Mouse (Mus musculus): Measurements from ENCODE around the gene Ifnab. TPM values are rescaled to one million over a fixed set of nuclear protein-coding genes. Genes with fewer than 3 reads are reported as not detected.

The Ifnab gene
- polyA plus RNA-seq, 1 experiment from 2014 or later, result not detected

- H3K4me2 ChIP-seq, result no peak within 1 kb of the TSS
- no peaks in the 10 kb centered on the region for H3K9me3 ChIP-seq
- H3K36me3 ChIP-seq, result no peaks in the 10 kb centered on the region
- H3K4me3 ChIP-seq, result no peak within 1 kb of the TSS
- no peaks in the 10 kb centered on the region for H3K27me3 ChIP-seq
- no peak within 1 kb of the TSS for H3K27ac ChIP-seq
- no peak for ATAC-seq (ENCODE audit: low FRiP score)
- no peak within 1 kb of the TSS for H3K9ac ChIP-seq
- no peaks in the 10 kb centered on the region for H3K4me1 ChIP-seq (replicated peaks)
- WGBS, result 67% methylated on average over 2 of the region's 2 CpGs
Measured at GRCm38 (mm10) chr4:88644359-88644758, 46.8 kb downstream of the Ifnab start, which contains the start of gene Ifna13. Ifna13 (minus strand) TSS chr4:88644459.

GRCm38 (mm10) chr4:88642526-88642925 is 48.6 kb downstream of the Ifnab start:
- no peaks in the 10 kb centered on the region for H3K36me3 ChIP-seq
- no peaks in the 10 kb centered on the region for H3K27me3 ChIP-seq
- no peak for ATAC-seq (ENCODE audit: low FRiP score)
- H3K4me2 ChIP-seq, result no peak overlapping the region
- H3K27ac ChIP-seq, result no peak overlapping the region
- no peaks in the 10 kb centered on the region for H3K4me1 ChIP-seq (replicated peaks)
- no peak overlapping the region for H3K4me3 ChIP-seq
- H3K9me3 ChIP-seq, result no peaks in the 10 kb centered on the region
- WGBS, result 41% methylated on average over 2 of the region's 2 CpGs
- H3K9ac ChIP-seq, result no peak overlapping the region

GRCm38 (mm10) chr4:88641077-88641831 is 49.9 kb downstream of the Ifnab start:
- Histone ChIP-seq H3K4me1 (replicated peaks) (no peaks in the 10 kb centered on the region), H3K36me3 (no peaks in the 10 kb centered on the region)

GRCm38 (mm10) chr4:88640704-88641076 is 50.5 kb downstream of the Ifnab start:
- peak overlapping the region; percentile 44 for H3K4me2 ChIP-seq
- ATAC-seq (ENCODE audit: low FRiP score), result no peak
- H3K4me3 ChIP-seq, result peak overlapping the region; percentile 28
- H3K36me3 ChIP-seq, result no peaks in the 10 kb centered on the region
- H3K27ac ChIP-seq, result no peak overlapping the region
- H3K9me3 ChIP-seq, result no peaks in the 10 kb centered on the region
- no peaks in the 10 kb centered on the region for H3K4me1 ChIP-seq (replicated peaks)
- 66% methylated on average over 8 of the region's 8 CpGs for WGBS
- no peaks in the 10 kb centered on the region for H3K27me3 ChIP-seq
- H3K9ac ChIP-seq, result no peak overlapping the region

More at GRCm38 (mm10) chr4:88641077-88641831, 49.9 kb downstream of the Ifnab start:
- H3K4me3 ChIP-seq, result peak overlapping the region; percentile 28
- H3K27me3 ChIP-seq, result no peaks in the 10 kb centered on the region
- ATAC-seq (ENCODE audit: low FRiP score), result peak; percentile 96
- WGBS, result 19% methylated on average over 11 of the region's 11 CpGs
- H3K27ac ChIP-seq, result 0 out of 2 replicates have a peak overlapping the region, but pooled peaks have one; percentile 40
- no peak overlapping the region for H3K9ac ChIP-seq
- peak overlapping the region; percentile 44 for H3K4me2 ChIP-seq
- H3K9me3 ChIP-seq, result no peaks in the 10 kb centered on the region

Other genes starting within 250 kb of the Ifnab start
- gene Ifnb1, start 168.6 kb downstream of the Ifnab start, polyA plus RNA-seq (2015; fragmentation: Nextera tagmentation; extraction: Ambion mirVana), result not detected in 2 replicates
- gene Ifna15, start 133.1 kb downstream of the Ifnab start, polyA plus RNA-seq (2015; fragmentation: Nextera tagmentation; extraction: Ambion mirVana), result not detected in 2 replicates
- gene Ifna14, start 119.6 kb downstream of the Ifnab start, polyA plus RNA-seq (2015; fragmentation: Nextera tagmentation; extraction: Ambion mirVana), result not detected in 2 replicates
- not detected in 2 replicates for gene Ifna9, start 99.0 kb downstream of the Ifnab start, polyA plus RNA-seq (2015; fragmentation: Nextera tagmentation; extraction: Ambion mirVana)
- gene Ifna12, start 88.0 kb downstream of the Ifnab start, polyA plus RNA-seq (2015; fragmentation: Nextera tagmentation; extraction: Ambion mirVana), result not detected in 2 replicates
- not detected in 2 replicates for gene C87499, start 56.9 kb downstream of the Ifnab start, polyA plus RNA-seq (2015; fragmentation: Nextera tagmentation; extraction: Ambion mirVana)
- not detected in 2 replicates for gene Ifna13, start 46.9 kb downstream of the Ifnab start, polyA plus RNA-seq (2015; fragmentation: Nextera tagmentation; extraction: Ambion mirVana)
- gene Ifna16, start 14.4 kb downstream of the Ifnab start, polyA plus RNA-seq (2015; fragmentation: Nextera tagmentation; extraction: Ambion mirVana), result not detected in 2 replicates
- not detected in 2 replicates for gene Ifna2, start 7.4 kb downstream of the Ifnab start, polyA plus RNA-seq (2015; fragmentation: Nextera tagmentation; extraction: Ambion mirVana)
- 1.6 and 2.6 TPM in 2 replicates for gene Gm26566, start 30.4 kb upstream of the Ifnab start, polyA plus RNA-seq (2015; fragmentation: Nextera tagmentation; extraction: Ambion mirVana)
- 129 and 130 TPM in 2 replicates for gene Klhl9, start 31.1 kb upstream of the Ifnab start, polyA plus RNA-seq (2015; fragmentation: Nextera tagmentation; extraction: Ambion mirVana)
- not detected in 2 replicates for gene Gm13271, start 63.5 kb upstream of the Ifnab start, polyA plus RNA-seq (2015; fragmentation: Nextera tagmentation; extraction: Ambion mirVana)
- 0.22 TPM in 1 of 2 replicates, not detected in the other for gene Gm13283, start 68.8 kb upstream of the Ifnab start, polyA plus RNA-seq (2015; fragmentation: Nextera tagmentation; extraction: Ambion mirVana)
- 0.22 TPM in 1 of 2 replicates, not detected in the other for gene Gm13290, start 82.5 kb upstream of the Ifnab start, polyA plus RNA-seq (2015; fragmentation: Nextera tagmentation; extraction: Ambion mirVana)
- gene Gm13289, start 85.6 kb upstream of the Ifnab start, polyA plus RNA-seq (2015; fragmentation: Nextera tagmentation; extraction: Ambion mirVana), result not detected in 2 replicates
- not detected in 2 replicates for gene Gm13272, start 88.5 kb upstream of the Ifnab start, polyA plus RNA-seq (2015; fragmentation: Nextera tagmentation; extraction: Ambion mirVana)
- not detected in 2 replicates for gene Ifnz, start 90.8 kb upstream of the Ifnab start, polyA plus RNA-seq (2015; fragmentation: Nextera tagmentation; extraction: Ambion mirVana)
- not detected in 2 replicates for gene Gm13276, start 94.3 kb upstream of the Ifnab start, polyA plus RNA-seq (2015; fragmentation: Nextera tagmentation; extraction: Ambion mirVana)
- gene Gm13277, start 97.3 kb upstream of the Ifnab start, polyA plus RNA-seq (2015; fragmentation: Nextera tagmentation; extraction: Ambion mirVana), result not detected in 2 replicates
- not detected in 2 replicates for gene Gm13278, start 100.2 kb upstream of the Ifnab start, polyA plus RNA-seq (2015; fragmentation: Nextera tagmentation; extraction: Ambion mirVana)
- not detected in 2 replicates for gene Gm13275, start 103.1 kb upstream of the Ifnab start, polyA plus RNA-seq (2015; fragmentation: Nextera tagmentation; extraction: Ambion mirVana)
- not detected in 2 replicates for gene Gm13279, start 106.0 kb upstream of the Ifnab start, polyA plus RNA-seq (2015; fragmentation: Nextera tagmentation; extraction: Ambion mirVana)
- gene Gm13285, start 108.3 kb upstream of the Ifnab start, polyA plus RNA-seq (2015; fragmentation: Nextera tagmentation; extraction: Ambion mirVana), result not detected in 2 replicates
- gene Gm13287, start 111.9 kb upstream of the Ifnab start, polyA plus RNA-seq (2015; fragmentation: Nextera tagmentation; extraction: Ambion mirVana), result not detected in 2 replicates
- gene Gm13288, start 114.2 kb upstream of the Ifnab start, polyA plus RNA-seq (2015; fragmentation: Nextera tagmentation; extraction: Ambion mirVana), result not detected in 2 replicates
- not detected in 2 replicates for gene Ifna7, start 124.9 kb upstream of the Ifnab start, polyA plus RNA-seq (2015; fragmentation: Nextera tagmentation; extraction: Ambion mirVana)
- not detected in 2 replicates for gene Ifna11, start 128.6 kb upstream of the Ifnab start, polyA plus RNA-seq (2015; fragmentation: Nextera tagmentation; extraction: Ambion mirVana)
- gene Ifna6, start 136.1 kb upstream of the Ifnab start, polyA plus RNA-seq (2015; fragmentation: Nextera tagmentation; extraction: Ambion mirVana), result not detected in 2 replicates
- not detected in 2 replicates for gene Ifna5, start 144.2 kb upstream of the Ifnab start, polyA plus RNA-seq (2015; fragmentation: Nextera tagmentation; extraction: Ambion mirVana)
- gene Ifna4, start 150.5 kb upstream of the Ifnab start, polyA plus RNA-seq (2015; fragmentation: Nextera tagmentation; extraction: Ambion mirVana), result not detected in 2 replicates
- not detected in 2 replicates for gene Ifna1, start 158.7 kb upstream of the Ifnab start, polyA plus RNA-seq (2015; fragmentation: Nextera tagmentation; extraction: Ambion mirVana)
- not detected in 2 replicates for gene Ifne, start 188.8 kb upstream of the Ifnab start, polyA plus RNA-seq (2015; fragmentation: Nextera tagmentation; extraction: Ambion mirVana)

Data from hindbrain, embryonic 13.5 days (tissue).